Mouse (Mus musculus): ENCODE measurements around the gene Fam71e1.

Fam71e1 gene

DNA sequence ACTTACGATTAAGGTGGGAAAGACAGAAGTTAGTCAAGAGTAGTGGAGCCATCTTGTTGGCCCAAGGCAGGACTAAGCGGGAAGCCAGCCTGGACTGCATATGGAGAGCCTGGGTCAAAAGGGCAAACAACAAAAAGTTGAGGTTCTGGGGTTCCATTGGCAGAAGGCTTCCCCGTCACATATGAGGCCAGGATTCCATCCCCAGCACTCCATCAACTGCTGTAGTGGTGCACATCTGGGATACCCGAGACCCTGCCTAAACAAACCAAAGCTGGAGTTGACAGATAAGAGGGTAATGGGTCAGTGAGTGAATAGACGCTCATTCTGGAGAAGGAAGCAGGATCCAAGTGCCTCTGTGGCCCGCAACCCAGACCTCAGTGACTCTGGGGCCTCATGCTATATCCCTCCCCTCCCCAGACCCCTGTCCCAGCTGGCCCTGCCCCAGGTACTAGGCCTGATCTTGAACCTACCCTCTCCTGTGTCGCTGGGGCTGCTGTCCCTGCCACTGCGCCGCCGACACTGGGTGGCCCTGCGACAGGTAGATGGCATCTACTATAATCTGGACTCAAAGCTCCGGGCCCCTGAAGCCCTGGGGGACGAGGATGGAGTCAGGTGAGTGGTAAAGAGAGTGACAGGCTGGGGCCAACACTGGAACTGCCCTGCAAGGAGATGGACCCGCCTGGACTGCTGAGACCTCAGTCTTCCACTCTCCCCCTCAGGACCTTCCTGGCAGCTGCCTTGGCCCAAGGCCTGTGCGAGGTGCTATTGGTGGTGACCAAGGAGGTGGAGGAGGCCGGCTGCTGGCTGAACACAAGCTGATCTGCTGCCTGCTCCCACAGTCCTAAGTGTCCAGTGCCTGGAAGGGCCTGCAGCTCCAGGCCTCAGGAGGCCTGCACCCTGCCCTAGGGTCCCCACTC lies 25.4 kb upstream of the Fam71e1 start:
- DNase-seq (ENCODE audit: low spot score), result no peak

GRCm38 (mm10) chr7:44471880-44472557 lies 24.4 kb upstream of the Fam71e1 start:
- no peak for DNase-seq (ENCODE audit: low spot score)

DNA sequence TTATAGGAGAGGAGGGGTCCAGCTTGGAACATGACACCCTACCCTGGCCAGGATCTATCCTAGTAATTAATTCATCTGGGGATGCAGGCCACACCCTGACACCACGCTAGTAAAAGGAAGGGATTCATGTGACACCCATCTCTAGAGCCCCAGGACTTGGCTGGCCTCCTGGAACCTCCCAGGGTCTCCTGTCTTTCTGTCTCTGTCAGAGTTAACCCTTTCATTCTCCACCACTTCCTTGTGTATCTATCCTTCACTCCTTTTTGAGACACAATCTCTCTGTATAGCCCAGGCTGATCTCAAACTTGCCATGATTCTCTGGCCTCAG lies 23.9 kb upstream of the Fam71e1 start:
- DNase-seq (ENCODE audit: low spot score), result no peak

DNA sequence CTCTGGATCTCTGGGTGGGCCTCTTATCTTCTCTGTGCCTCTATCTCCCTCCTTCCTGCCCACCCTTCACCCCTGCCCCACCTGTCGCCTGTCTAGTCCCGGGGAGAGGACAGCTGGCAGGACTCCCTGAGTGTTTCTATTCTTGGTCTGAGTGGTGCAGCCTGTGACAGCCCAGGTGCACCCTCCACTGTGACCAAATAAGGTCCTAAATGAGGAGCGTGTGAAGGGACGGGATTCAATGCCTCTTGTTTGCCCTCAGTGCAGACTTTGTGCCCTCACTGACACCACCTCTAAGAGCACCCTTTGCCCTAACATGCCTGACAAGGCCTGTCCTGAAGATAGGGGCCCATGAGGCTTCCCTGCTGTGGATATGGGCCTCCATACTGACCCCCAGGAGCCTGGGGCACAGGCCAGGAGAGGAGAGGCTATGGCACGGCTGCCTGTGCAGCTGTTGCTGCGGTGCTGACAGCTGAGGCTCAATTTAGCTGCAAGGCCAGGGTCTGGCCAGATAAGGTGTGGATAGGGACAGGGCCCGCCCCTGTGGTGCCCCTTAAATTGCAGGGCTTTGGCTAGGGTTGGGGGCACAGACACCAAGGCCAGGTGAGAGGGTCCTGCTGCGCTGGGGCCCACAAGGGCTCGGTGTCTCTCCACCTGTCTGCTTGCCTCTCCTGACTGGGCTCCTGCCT lies 23.3 kb upstream of the Fam71e1 start:
- DNase-seq (ENCODE audit: low spot score), result no peak

- peak; percentile 90 for DNase-seq (ENCODE audit: low spot score)
These were observed 22.0 kb upstream of the Fam71e1 start for GRCm38 (mm10) chr7:44474419-44474818.

- peak; percentile 32 for DNase-seq (ENCODE audit: low spot score)
These were observed 21.3 kb upstream of the Fam71e1 start for GRCm38 (mm10) chr7:44475046-44475614.

- DNase-seq (ENCODE audit: low spot score), result no peak
These were observed 13.4 kb upstream of the Fam71e1 start for GRCm38 (mm10) chr7:44482836-44483435.

DNA sequence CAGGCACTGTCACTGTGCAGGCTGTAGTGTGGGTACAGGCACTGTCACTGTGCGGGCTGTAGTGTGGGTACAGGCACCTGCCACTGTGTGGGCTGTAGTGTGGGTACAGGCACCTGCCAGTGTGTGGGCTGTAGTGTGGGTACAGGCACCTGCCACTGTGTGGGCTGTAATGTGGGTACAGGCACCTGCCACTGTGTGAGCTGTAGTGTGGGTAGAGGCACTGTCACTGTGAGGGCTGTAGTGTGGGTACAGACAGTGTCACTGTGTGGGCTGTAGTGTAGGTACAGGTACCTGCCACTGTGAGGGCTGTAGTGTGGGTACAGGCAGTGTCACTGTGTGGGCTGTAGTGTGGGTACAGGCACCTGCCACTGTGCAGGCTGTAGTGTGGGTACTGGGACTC lies 12.3 kb upstream of the Fam71e1 start:
- no peak for DNase-seq (ENCODE audit: low spot score)

- peak; percentile 87 for DNase-seq (ENCODE audit: low spot score)
These were observed 11.4 kb upstream of the Fam71e1 start for GRCm38 (mm10) chr7:44484841-44485571.

- peak; percentile 5 for DNase-seq (ENCODE audit: low spot score)
These were observed 10.7 kb upstream of the Fam71e1 start for GRCm38 (mm10) chr7:44485572-44486195.

DNA sequence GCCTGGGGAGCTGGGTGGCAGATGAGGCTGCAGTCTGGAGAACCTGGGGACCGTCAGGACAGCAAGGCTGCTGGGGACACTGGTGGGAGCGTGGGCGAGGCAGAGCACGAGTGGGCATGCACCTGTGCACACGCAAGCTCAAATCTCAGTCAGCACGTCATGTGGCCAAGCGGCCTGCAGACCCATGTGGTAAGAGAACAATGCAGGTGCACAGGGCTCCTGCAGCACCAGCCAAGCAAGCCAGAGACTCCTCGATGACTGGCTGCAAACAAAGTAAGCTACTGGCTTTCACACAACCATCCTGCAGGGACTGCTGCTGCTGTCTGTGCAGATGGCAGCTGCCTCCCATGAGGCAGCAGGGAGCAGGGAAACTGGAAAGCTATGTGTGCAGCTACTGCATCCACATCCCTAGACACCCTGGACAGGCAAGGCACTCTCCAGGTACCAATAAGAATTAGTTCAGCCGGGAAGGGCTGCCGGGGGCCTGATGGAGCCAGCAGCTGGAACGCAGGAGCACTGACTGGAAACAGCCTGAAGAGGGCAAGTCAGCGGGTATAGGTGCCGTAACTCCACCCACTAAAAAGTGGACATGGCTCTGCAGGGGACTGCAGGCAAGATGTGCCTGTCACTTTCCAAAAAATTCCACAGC lies 9.3 kb upstream of the Fam71e1 start:
- peak; percentile 41 for DNase-seq (ENCODE audit: low spot score)

GRCm38 (mm10) chr7:44487936-44488335 lies 8.4 kb upstream of the Fam71e1 start:
- DNase-seq (ENCODE audit: low spot score), result no peak

GRCm38 (mm10) chr7:44488545-44488944 lies 7.8 kb upstream of the Fam71e1 start:
- DNase-seq (ENCODE audit: low spot score), result no peak

- no peak for DNase-seq (ENCODE audit: low spot score)
These were observed 6.1 kb upstream of the Fam71e1 start for GRCm38 (mm10) chr7:44490281-44490680.

GRCm38 (mm10) chr7:44491391-44491790 lies 5.0 kb upstream of the Fam71e1 start:
- no peak for DNase-seq (ENCODE audit: low spot score)

- no peak for DNase-seq (ENCODE audit: low spot score)
These were observed 4.1 kb upstream of the Fam71e1 start for GRCm38 (mm10) chr7:44492166-44492826.

GRCm38 (mm10) chr7:44494681-44495080 lies 1.7 kb upstream of the Fam71e1 start:
- DNase-seq (ENCODE audit: low spot score), result no peak

- DNase-seq (ENCODE audit: low spot score), result no peak
These were observed 1.3 kb upstream of the Fam71e1 start for GRCm38 (mm10) chr7:44495086-44495485.

DNA sequence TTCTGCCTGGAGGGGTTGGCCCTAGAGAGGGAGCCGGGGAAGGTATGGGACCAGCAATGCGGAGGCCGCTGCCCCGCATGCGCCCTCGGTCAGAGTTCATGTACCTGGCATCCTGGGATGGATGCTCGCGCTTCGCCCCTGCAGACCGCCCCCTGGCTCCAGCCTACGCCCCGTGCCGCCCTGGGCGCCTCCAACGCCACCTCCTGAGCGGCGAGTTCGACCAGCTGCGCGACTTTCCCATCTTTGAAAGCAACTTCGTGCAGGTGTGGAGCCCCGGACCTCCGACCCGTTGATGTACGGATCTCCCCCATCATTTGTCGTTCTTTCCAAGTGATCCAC lies 359 bp downstream of the Fam71e1 start:
- DNase-seq (ENCODE audit: low spot score), result no peak

Data from layer of hippocampus, adult 11-12 months (tissue).